Mouse (Mus musculus) neural tube, embryonic 15.5 days (tissue): ENCODE results near the gene Kcnk3. TPM values are rescaled to one million over a fixed set of nuclear protein-coding genes. Genes with fewer than 3 reads are reported as not detected.

Source experiments
- ATAC-seq: fragments of 200-750 bp; cut with Nextera tagmentation; 2 replicates; pipeline ENCODE4 v1.8.0; 2017; ENCODE audit warnings: mild to moderate bottlenecking, moderate TSS enrichment, moderate library complexity; ENCODE audit not compliant: low FRiP score
- H3K27ac ChIP-seq: fragments of 300-500 bp; sonication (generic); replicated peaks from 2 replicates; pipeline ENCODE4 v1.5.1; 2015; ENCODE audit warnings: mild to moderate bottlenecking, inconsistent platforms
- H3K27me3 ChIP-seq: fragments of 300-500 bp; sonication (generic); replicated peaks from 2 replicates; pipeline ENCODE4 v1.6.1; 2015; ENCODE audit warnings: inconsistent platforms
- H3K36me3 ChIP-seq: fragments of 300-500 bp; sonication (generic); 2 replicates; pipeline ENCODE4 v1.6.1; 2015; ENCODE audit warnings: inconsistent platforms
- H3K4me1 ChIP-seq: fragments of 300-500 bp; sonication (generic); 2 replicates; pipeline ENCODE4 v1.6.1; 2015; ENCODE audit warnings: inconsistent platforms
- H3K4me2 ChIP-seq: fragments of 300-500 bp; sonication (generic); 2 replicates; pipeline ENCODE4 v1.6.1; 2015; ENCODE audit warnings: inconsistent platforms, mild to moderate bottlenecking, moderate library complexity
- H3K4me3 ChIP-seq: fragments of 300-500 bp; sonication (generic); replicated peaks from 2 replicates; pipeline ENCODE4 v1.5.1; 2015; ENCODE audit warnings: mild to moderate bottlenecking, inconsistent platforms
- H3K9ac ChIP-seq: fragments of 300-500 bp; sonication (generic); replicated peaks from 2 replicates; pipeline ENCODE4 v1.6.1; 2015; ENCODE audit warnings: mild to moderate bottlenecking, inconsistent platforms
- H3K9me3 ChIP-seq: fragments of 300-500 bp; sonication (generic); replicated peaks from 2 replicates; pipeline ENCODE4 v1.6.1; 2016; ENCODE audit warnings: inconsistent platforms
- WGBS: fragments of 180-500 bp; shearing (Covaris S2); methylation state at CpG from one replicate; pipeline ENCODE4 v1.1.7; 2015; ENCODE audit warnings: mixed read lengths; 5-methylcytosine and 5-hydroxymethylcytosine counted together
- polyA plus RNA-seq: library from polyadenylated mRNA; unstranded; fragments of >200 nt; fragmentation: Nextera tagmentation; extraction: Ambion mirVana; gene quantifications from 2 replicates; pipeline ENCODE4 v1.2.1, GENCODE M21; 2015

The Kcnk3 gene
- 12.5 and 12.9 TPM in 2 replicates for polyA plus RNA-seq

DNA sequence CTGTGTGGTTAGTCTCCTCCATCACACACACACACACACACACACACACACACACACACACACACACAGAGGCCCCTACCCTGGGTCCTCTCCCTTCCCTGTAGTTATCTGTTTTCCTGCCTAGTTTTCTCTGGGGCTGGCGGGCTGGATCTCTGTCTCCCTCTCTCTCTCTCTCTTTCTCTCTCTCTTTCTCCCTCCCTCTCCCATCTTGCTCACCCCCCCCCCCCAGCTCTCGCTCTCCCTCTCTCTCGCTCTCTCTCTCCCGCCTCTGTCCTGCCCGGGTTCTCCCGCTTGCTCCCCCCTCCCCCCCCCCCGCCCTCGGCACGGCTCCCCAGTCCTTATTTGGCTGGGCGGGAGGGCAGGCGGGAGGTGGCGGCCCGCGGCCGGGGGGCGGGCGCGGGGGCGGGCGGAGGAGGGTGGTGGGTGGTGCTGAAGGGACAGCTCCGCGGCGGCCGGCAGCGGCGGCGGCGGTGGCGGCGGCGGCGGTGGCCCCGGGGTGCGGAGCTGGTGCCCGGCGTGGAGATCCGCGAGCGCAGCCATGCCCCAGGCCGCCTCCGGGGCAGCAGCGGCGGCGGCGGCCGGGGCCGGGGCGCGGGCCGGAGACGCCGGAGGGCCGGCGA lies at the start of gene Kcnk3:
Kcnk3 (plus strand) TSS at position 490 of the 620 bp plus-strand sequence.
- 0% methylated on average over 5 of the region's 54 CpGs for WGBS
- peak; percentile 77 for ATAC-seq
- H3K9ac ChIP-seq, result peak within 1 kb of the TSS; percentile 76
- H3K36me3 ChIP-seq, result no peaks in the 10 kb centered on the region
- peak within 1 kb of the TSS; percentile 90 for H3K4me2 ChIP-seq
- H3K27ac ChIP-seq, result peak within 1 kb of the TSS; percentile 87
- H3K27me3 ChIP-seq, result peaks cover 27% of the 10 kb centered on the region; the same call in 1 of the 2 replicates
- no peaks in the 10 kb centered on the region for H3K9me3 ChIP-seq
- H3K4me3 ChIP-seq, result peak within 1 kb of the TSS; percentile 66
- H3K4me1 ChIP-seq, result peaks cover 51% of the 10 kb centered on the region

DNA sequence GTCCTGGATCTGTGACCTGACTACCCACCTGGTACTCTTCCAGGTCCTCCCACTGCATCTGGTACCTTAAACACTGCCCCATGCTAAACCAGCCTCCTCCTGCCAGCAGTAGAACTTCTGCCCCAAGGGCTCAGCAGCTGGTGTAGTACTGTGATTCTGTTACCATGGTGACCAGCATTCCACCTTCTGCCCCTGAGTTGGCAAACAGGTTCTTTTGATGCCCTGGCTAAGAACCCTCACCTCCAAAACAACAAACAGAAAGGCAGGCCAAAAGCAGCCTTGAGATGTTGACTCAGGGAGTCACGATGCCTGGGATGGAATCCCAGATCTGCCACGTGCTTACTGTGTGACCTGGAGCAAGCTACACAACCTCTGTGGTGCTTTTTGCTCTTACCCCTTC lies 42.3 kb upstream of the Kcnk3 start, which contains the start of gene Cib4:
Cib4 (minus strand) TSS at position 139 of the 400 bp plus-strand sequence.
- H3K36me3 ChIP-seq, result no peaks in the 10 kb centered on the region
- no peak within 1 kb of the TSS for H3K27ac ChIP-seq
- 53% methylated on average over 2 of the region's 2 CpGs for WGBS
- no peak within 1 kb of the TSS for H3K4me2 ChIP-seq
- H3K4me3 ChIP-seq, result no peak within 1 kb of the TSS
- no peak within 1 kb of the TSS for H3K9ac ChIP-seq
- H3K27me3 ChIP-seq, result no peaks in the 10 kb centered on the region
- 0 out of 2 replicates have a peak, but pooled peaks cover 4% of the 10 kb centered on the region for H3K4me1 ChIP-seq
- no peak for ATAC-seq
- no peaks in the 10 kb centered on the region for H3K9me3 ChIP-seq

DNA sequence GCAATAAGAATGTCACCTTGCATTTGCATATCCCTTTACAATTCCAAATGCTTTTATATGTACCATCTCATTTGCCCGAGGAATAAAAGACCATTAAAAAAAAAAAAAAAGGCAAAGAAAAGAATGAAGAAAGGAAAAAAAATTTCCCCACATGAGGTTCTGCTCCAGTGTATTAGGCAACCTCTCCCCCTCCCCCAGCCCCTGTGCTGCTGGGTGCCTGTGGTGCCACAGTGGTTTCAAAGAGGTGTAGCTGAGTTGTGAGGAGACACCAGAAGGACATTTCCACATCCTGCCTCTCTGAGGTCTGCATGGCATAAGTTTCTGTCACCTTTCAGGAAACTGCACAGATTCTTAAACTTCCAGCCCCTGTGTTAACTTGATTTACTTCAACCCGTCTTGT lies 39.3 kb upstream of the Kcnk3 start:
- Histone ChIP-seq H3K4me2 (no peak overlapping the region), H3K27me3 (no peaks in the 10 kb centered on the region), H3K4me1 (0 out of 2 replicates have a peak, but pooled peaks cover 4% of the 10 kb centered on the region), H3K36me3 (no peaks in the 10 kb centered on the region), H3K4me3 (no peak overlapping the region), H3K9ac (no peak overlapping the region), H3K27ac (no peak overlapping the region), H3K9me3 (no peaks in the 10 kb centered on the region)
- 48% methylated on average over 2 of the region's 2 CpGs for WGBS
- ATAC-seq, result no peak

DNA sequence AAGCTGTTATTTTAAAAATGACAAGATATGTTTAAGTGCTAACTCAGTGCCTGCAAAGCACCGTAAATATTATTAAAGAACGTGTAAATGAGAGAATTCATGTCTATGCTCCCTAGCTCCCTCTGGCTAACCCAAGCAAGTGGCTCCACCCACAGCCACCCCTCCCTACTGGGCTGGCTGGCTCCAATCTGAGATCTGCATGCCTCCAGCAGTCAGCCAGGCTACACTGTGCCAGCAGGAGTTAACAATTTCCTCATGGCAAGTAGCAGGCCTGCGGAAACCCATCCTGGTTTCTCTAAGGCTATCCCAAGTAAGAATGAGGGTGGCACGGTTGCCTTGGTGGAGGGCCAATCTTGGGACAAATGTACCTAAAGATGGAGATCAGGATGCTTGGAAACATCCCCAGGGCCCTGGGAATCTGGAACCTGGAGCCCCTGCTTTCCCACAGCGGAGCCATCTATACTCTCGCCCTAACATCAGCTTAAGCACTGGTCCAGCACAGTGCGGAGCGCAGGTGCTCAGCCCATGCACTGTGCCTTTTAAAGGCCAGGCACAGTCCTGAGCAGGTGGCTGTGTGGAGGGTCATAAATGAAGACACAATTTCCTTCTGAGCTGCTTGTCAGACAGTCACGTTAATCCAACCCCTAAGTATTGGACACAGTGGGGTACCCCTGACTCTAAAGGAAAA lies 37.5 kb upstream of the Kcnk3 start:
- ATAC-seq, result no peak
- H3K4me1 ChIP-seq, result 0 out of 2 replicates have a peak, but pooled peaks cover 4% of the 10 kb centered on the region

DNA sequence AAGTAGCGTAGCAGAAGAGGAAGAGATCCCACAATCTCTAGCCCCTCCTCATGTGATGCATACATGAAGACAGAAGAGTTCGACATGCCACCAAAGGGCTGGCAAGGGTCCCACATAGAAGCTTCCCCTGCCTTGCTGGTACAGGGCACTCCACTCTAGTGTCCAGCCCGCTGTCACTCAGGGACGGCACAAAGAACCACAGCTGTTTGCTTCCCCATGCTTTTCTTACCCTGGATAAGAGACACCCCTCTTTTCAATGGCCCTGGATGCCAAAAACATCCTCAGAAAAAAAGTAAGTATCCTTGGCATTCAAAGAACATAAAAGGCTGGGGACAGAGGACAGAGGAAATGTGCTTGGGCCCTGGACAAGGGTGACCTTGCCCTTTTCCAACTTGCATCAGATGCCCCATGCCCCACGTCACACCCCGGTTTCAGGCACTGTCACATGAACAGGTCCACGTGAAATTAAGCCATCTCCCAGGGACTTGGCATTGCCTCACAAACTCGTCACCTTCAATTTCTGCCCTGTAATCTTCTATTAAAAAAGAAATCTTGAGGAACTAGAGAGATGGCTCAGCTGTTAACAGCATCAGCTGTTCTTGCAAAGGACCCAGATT lies 36.8 kb upstream of the Kcnk3 start:
- H3K4me3 ChIP-seq, result no peak overlapping the region
- H3K36me3 ChIP-seq, result no peaks in the 10 kb centered on the region
- no peak overlapping the region for H3K27ac ChIP-seq
- 0 out of 2 replicates have a peak, but pooled peaks cover 4% of the 10 kb centered on the region for H3K4me1 ChIP-seq
- H3K27me3 ChIP-seq, result no peaks in the 10 kb centered on the region
- WGBS, result 88% methylated on average over 8 of the region's 8 CpGs
- ATAC-seq, result no peak
- H3K9me3 ChIP-seq, result no peaks in the 10 kb centered on the region
- H3K9ac ChIP-seq, result no peak overlapping the region
- no peak overlapping the region for H3K4me2 ChIP-seq

More for the DNA sequence above, 37.5 kb upstream of the Kcnk3 start:
- H3K36me3 ChIP-seq, result no peaks in the 10 kb centered on the region
- H3K9ac ChIP-seq, result no peak overlapping the region
- H3K27me3 ChIP-seq, result no peaks in the 10 kb centered on the region
- no peak overlapping the region for H3K27ac ChIP-seq
- 55% methylated on average over 9 of the region's 9 CpGs for WGBS
- no peak overlapping the region for H3K4me3 ChIP-seq
- no peak overlapping the region for H3K4me2 ChIP-seq
- no peaks in the 10 kb centered on the region for H3K9me3 ChIP-seq

DNA sequence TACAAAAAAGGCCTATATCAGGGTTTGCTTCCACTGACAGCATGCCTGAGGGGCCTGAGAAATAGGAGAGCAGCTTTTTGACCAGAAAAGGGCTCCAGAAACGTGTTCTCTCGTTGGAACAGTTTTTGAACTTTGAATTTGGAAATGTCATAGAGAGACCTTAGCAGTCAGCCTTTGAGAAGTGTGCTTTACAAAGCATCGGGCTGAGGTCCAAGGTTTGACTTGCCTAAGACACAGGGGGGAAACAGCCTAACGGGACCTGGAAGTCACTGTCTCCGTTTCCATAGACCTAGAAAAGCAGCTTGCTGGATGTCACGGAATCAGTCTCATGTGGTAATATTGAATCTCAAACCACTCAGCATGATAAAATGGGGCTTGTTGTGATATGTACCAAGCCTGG lies 36.0 kb upstream of the Kcnk3 start:
- Histone ChIP-seq H3K9ac (no peak overlapping the region), H3K4me3 (no peak overlapping the region)

DNA sequence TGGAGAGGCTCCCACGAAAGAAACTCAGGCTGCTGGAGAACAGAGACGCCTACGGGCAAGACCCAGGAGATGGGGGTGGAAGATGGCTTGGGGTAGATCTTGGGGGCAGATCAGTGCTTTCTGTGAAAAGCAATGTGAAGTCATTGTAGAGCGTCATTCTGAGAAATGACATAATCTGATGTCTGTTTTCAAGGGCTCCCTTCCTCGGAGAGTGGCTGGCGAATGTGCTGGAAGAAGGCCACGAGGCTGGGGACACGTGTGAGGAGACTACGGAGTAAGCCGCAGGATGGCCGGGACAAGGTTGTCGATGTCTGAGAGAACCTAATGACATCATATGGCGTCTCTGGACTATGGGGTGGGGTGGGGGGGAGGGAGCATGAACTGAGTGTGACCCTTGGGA lies 34.0 kb upstream of the Kcnk3 start:
- Histone ChIP-seq H3K36me3 (no peaks in the 10 kb centered on the region), H3K9ac (no peak overlapping the region), H3K4me1 (0 out of 2 replicates have a peak, but pooled peaks cover 4% of the 10 kb centered on the region), H3K9me3 (no peaks in the 10 kb centered on the region), H3K4me3 (no peak overlapping the region), H3K27me3 (no peaks in the 10 kb centered on the region), H3K4me2 (no peak overlapping the region), H3K27ac (no peak overlapping the region)
- WGBS, result 93% methylated on average over 13 of the region's 13 CpGs
- ATAC-seq, result no peak

More for the DNA sequence above, 36.0 kb upstream of the Kcnk3 start:
- no peaks in the 10 kb centered on the region for H3K9me3 ChIP-seq
- no peaks in the 10 kb centered on the region for H3K36me3 ChIP-seq
- H3K4me1 ChIP-seq, result 0 out of 2 replicates have a peak, but pooled peaks cover 4% of the 10 kb centered on the region
- no peak overlapping the region for H3K27ac ChIP-seq
- no peak for ATAC-seq
- no peaks in the 10 kb centered on the region for H3K27me3 ChIP-seq
- 86% methylated on average over 6 of the region's 6 CpGs for WGBS
- H3K4me2 ChIP-seq, result no peak overlapping the region

DNA sequence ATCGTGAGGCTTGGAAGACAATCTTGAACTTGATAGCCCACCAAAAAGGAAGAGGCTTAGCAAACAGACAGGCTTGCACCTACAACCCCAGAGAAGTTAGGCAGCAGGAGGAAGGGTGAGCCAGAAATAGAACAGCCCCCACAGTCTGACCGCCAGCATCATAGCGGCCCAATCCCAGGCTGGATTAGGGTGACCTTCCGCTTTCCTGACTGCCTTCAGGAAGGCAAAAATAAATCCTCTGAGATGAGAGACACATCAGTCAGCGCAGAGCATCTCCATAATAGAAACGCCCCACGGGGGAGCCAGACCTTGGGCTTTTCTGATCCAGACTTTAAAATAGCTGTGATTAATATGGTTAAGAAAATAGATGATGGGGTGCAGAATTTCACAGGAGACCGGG lies 33.0 kb upstream of the Kcnk3 start:
- no peak overlapping the region for H3K4me3 ChIP-seq
- H3K36me3 ChIP-seq, result no peaks in the 10 kb centered on the region
- H3K27me3 ChIP-seq, result no peaks in the 10 kb centered on the region
- no peaks in the 10 kb centered on the region for H3K9me3 ChIP-seq
- no peak overlapping the region for H3K27ac ChIP-seq
- 0 out of 2 replicates have a peak, but pooled peaks cover 4% of the 10 kb centered on the region for H3K4me1 ChIP-seq
- no peak for ATAC-seq
- no peak overlapping the region for H3K4me2 ChIP-seq
- 79% methylated on average over 8 of the region's 8 CpGs for WGBS
- H3K9ac ChIP-seq, result no peak overlapping the region

DNA sequence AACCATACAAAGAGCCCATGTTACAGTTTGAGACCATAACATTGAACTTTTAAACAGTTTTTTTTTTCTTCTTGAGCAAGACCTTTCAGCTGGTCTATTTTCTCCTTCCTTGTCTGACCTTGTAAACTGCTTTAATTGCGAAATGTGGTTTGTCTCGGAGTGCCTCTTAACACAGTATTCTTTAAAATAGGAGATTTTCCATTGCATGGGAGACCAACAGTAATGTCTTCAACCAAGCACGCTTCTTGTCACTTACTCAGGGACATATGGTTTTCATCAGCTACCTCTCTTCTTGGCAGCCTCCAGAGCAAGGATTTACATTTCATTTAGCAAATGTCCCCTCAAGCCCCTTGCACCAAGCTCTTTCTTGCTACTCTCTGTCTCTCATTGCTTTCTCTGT lies 31.7 kb upstream of the Kcnk3 start:
- Histone ChIP-seq H3K9me3 (no peaks in the 10 kb centered on the region), H3K4me1 (no peaks in the 10 kb centered on the region), H3K36me3 (no peaks in the 10 kb centered on the region), H3K27ac (no peak overlapping the region), H3K4me3 (no peak overlapping the region), H3K27me3 (no peaks in the 10 kb centered on the region), H3K4me2 (no peak overlapping the region), H3K9ac (no peak overlapping the region)
- WGBS, result 88% methylated on average over 3 of the region's 3 CpGs
- no peak for ATAC-seq

DNA sequence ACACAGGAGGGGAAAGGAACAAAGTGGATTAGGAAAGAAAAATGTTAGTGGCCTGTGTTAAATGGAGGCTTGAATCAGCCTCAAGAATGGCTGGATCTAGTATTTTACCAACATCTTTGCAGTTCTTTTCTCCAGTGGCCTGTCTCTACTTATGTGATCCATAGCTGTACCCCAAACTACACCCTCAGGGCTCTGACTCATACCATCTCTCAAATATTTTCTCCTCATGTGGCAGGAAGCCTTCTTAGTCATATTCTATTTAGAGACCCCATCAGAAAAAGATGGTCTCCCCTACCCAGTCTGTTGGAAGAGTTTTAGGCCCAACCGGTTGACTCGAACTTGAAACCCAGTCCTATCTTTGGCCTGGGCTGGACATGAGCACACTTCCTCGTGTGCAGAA lies 28.5 kb upstream of the Kcnk3 start:
- no peak overlapping the region for H3K9ac ChIP-seq
- H3K27ac ChIP-seq, result no peak overlapping the region
- no peak for ATAC-seq
- H3K9me3 ChIP-seq, result no peaks in the 10 kb centered on the region
- H3K27me3 ChIP-seq, result no peaks in the 10 kb centered on the region
- WGBS, result 97% methylated on average over 3 of the region's 3 CpGs
- no peak overlapping the region for H3K4me2 ChIP-seq
- H3K4me1 ChIP-seq, result no peaks in the 10 kb centered on the region
- H3K4me3 ChIP-seq, result no peak overlapping the region
- H3K36me3 ChIP-seq, result no peaks in the 10 kb centered on the region

DNA sequence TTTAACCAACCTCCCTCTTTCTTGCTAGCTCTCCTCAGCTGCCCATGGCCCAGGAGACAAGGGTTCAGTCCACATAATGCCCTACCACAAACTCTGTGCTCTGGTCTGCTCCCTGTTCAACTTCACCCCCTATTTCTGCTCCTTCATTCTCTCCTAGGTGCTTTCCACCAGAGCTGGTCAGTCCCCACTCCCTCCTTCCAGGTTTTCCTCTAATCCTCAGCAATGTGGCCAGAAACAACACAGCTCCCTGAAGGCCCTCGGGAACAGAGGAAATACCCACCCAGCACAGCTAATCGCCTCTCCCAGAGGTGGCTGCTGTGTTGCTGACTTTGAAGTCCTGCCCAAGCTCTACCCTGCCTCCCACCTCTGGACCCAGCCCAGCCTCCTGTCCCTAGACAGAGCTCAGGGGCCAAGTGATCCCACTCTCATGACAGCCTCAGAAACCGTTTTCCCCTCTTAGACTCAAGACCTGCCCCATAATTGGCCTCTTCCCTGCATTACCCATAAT lies 27.9 kb upstream of the Kcnk3 start:
- H3K4me3 ChIP-seq, result no peak overlapping the region
- no peaks in the 10 kb centered on the region for H3K9me3 ChIP-seq
- no peaks in the 10 kb centered on the region for H3K36me3 ChIP-seq
- 44% methylated on average over 3 of the region's 3 CpGs for WGBS
- H3K4me1 ChIP-seq, result no peaks in the 10 kb centered on the region
- H3K27me3 ChIP-seq, result no peaks in the 10 kb centered on the region
- H3K4me2 ChIP-seq, result no peak overlapping the region
- H3K9ac ChIP-seq, result no peak overlapping the region
- no peak overlapping the region for H3K27ac ChIP-seq
- no peak for ATAC-seq
